Mouse (Mus musculus): ENCODE results near the gene Il16. TPM values are rescaled to one million over a fixed set of nuclear protein-coding genes. Genes with fewer than 3 reads are reported as not detected.

The Il16 gene
- polyA plus RNA-seq, 1 experiment from 2014 or later = 1.1 TPM

- ATAC-seq = no peak
- H3K4me1 ChIP-seq = no peaks in the 10 kb centered on the region
- no peaks in the 10 kb centered on the region for H3K9me3 ChIP-seq (replicated peaks)
- no peak overlapping the region for H3K4me2 ChIP-seq
- 99% methylated on average over 4 of the region's 4 CpGs for WGBS
- no peak overlapping the region for H3K9ac ChIP-seq
- H3K27ac ChIP-seq = no peak overlapping the region
- H3K27me3 ChIP-seq = no peaks in the 10 kb centered on the region
- no peaks in the 10 kb centered on the region for H3K36me3 ChIP-seq (ENCODE audit: poor library complexity, severe bottlenecking)
- no peak overlapping the region for H3K4me3 ChIP-seq
These were observed 135.6 kb downstream of the Il16 start for GRCm38 (mm10) chr7:83609891-83610290.

- 98% methylated on average over 2 of the region's 2 CpGs for WGBS
- H3K4me1 ChIP-seq = no peaks in the 10 kb centered on the region
- ATAC-seq = no peak
- no peak overlapping the region for H3K4me3 ChIP-seq
- H3K4me2 ChIP-seq = no peak overlapping the region
- no peak overlapping the region for H3K9ac ChIP-seq
- no peaks in the 10 kb centered on the region for H3K27me3 ChIP-seq
- H3K9me3 ChIP-seq (replicated peaks) = no peaks in the 10 kb centered on the region
- no peak overlapping the region for H3K27ac ChIP-seq
- no peaks in the 10 kb centered on the region for H3K36me3 ChIP-seq (ENCODE audit: poor library complexity, severe bottlenecking)
These were observed 138.7 kb downstream of the Il16 start for GRCm38 (mm10) chr7:83606796-83607195.

GRCm38 (mm10) chr7:83604180-83604944 lies 141.2 kb downstream of the Il16 start:
- H3K27ac ChIP-seq = no peak overlapping the region
- no peaks in the 10 kb centered on the region for H3K36me3 ChIP-seq (ENCODE audit: poor library complexity, severe bottlenecking)
- no peaks in the 10 kb centered on the region for H3K27me3 ChIP-seq
- no peaks in the 10 kb centered on the region for H3K4me1 ChIP-seq
- no peak overlapping the region for H3K9ac ChIP-seq
- ATAC-seq = no peak
- H3K4me2 ChIP-seq = no peak overlapping the region
- H3K4me3 ChIP-seq = no peak overlapping the region
- no peaks in the 10 kb centered on the region for H3K9me3 ChIP-seq (replicated peaks)
- WGBS = 92% methylated on average over 7 of the region's 7 CpGs

GRCm38 (mm10) chr7:83599913-83600286 lies 145.6 kb downstream of the Il16 start:
- H3K9ac ChIP-seq = no peak overlapping the region
- no peaks in the 10 kb centered on the region for H3K36me3 ChIP-seq (ENCODE audit: poor library complexity, severe bottlenecking)
- H3K9me3 ChIP-seq (replicated peaks) = no peaks in the 10 kb centered on the region
- no peak overlapping the region for H3K27ac ChIP-seq
- no peaks in the 10 kb centered on the region for H3K4me1 ChIP-seq
- no peak overlapping the region for H3K4me3 ChIP-seq
- WGBS = 56% methylated on average over 8 of the region's 8 CpGs
- ATAC-seq = peak; percentile 45; the same call in 1 of the 2 replicates
- no peaks in the 10 kb centered on the region for H3K27me3 ChIP-seq
- no peak overlapping the region for H3K4me2 ChIP-seq

- ATAC-seq = no peak
- Histone ChIP-seq H3K27ac (no peak overlapping the region), H3K4me2 (no peak overlapping the region), H3K4me3 (no peak overlapping the region), H3K4me1 (no peaks in the 10 kb centered on the region), H3K27me3 (no peaks in the 10 kb centered on the region), H3K9me3 (replicated peaks) (no peaks in the 10 kb centered on the region), H3K9ac (no peak overlapping the region), H3K36me3 (ENCODE audit: poor library complexity, severe bottlenecking) (no peaks in the 10 kb centered on the region)
- WGBS = 91% methylated on average over 13 of the region's 13 CpGs
These were observed 146.3 kb downstream of the Il16 start for GRCm38 (mm10) chr7:83598997-83599912.

- no peaks in the 10 kb centered on the region for H3K27me3 ChIP-seq
- H3K4me2 ChIP-seq = no peak overlapping the region
- no peak for ATAC-seq
- H3K4me1 ChIP-seq = no peaks in the 10 kb centered on the region
- no peak overlapping the region for H3K9ac ChIP-seq
- no peaks in the 10 kb centered on the region for H3K36me3 ChIP-seq (ENCODE audit: poor library complexity, severe bottlenecking)
- H3K27ac ChIP-seq = no peak overlapping the region
- H3K4me3 ChIP-seq = no peak overlapping the region
- WGBS = 96% methylated on average over 3 of the region's 3 CpGs
- H3K9me3 ChIP-seq (replicated peaks) = no peaks in the 10 kb centered on the region
These were observed 148.5 kb downstream of the Il16 start for GRCm38 (mm10) chr7:83597063-83597462.

- Histone ChIP-seq H3K27ac (no peak overlapping the region), H3K27me3 (no peaks in the 10 kb centered on the region), H3K36me3 (ENCODE audit: poor library complexity, severe bottlenecking) (no peaks in the 10 kb centered on the region), H3K4me2 (no peak overlapping the region), H3K4me3 (no peak overlapping the region), H3K9me3 (replicated peaks) (no peaks in the 10 kb centered on the region), H3K4me1 (no peaks in the 10 kb centered on the region), H3K9ac (no peak overlapping the region)
- whole genome bisulfite sequencing = 67% methylated on average over 3 of the region's 3 CpGs
- ATAC-seq = no peak
These were observed 151.5 kb downstream of the Il16 start for GRCm38 (mm10) chr7:83594056-83594455.

Other genes with a start within 250 kb of the Il16 start
- 0.08 and 0.11 TPM in 2 replicates for gene Tmc3, start 160.8 kb downstream of the Il16 start, polyA plus RNA-seq (2015; fragmentation: Nextera tagmentation; extraction: Ambion mirVana)
- 7.5 and 8.5 TPM in 2 replicates for gene Stard5, start 113.8 kb downstream of the Il16 start, polyA plus RNA-seq (2015; fragmentation: Nextera tagmentation; extraction: Ambion mirVana)
- gene Cfap161, start 49.2 kb upstream of the Il16 start, polyA plus RNA-seq (2015; fragmentation: Nextera tagmentation; extraction: Ambion mirVana) = 0.45 and 0.79 TPM in 2 replicates
- 4.1 and 4.2 TPM in 2 replicates for gene Tlnrd1, start 138.6 kb upstream of the Il16 start, polyA plus RNA-seq (2015; fragmentation: Nextera tagmentation; extraction: Ambion mirVana)
- 68.8 and 69.1 TPM in 2 replicates for gene Mesd, start 138.7 kb upstream of the Il16 start, polyA plus RNA-seq (2015; fragmentation: Nextera tagmentation; extraction: Ambion mirVana)

Measured in forebrain, embryonic 13.5 days (tissue).